Mouse (Mus musculus): ENCODE results near the gene Otub2.

Otub2 gene

GRCm38 (mm10) chr12:103371711-103372110 lies 16.8 kb upstream of the Otub2 start:
- DNase-seq (ENCODE audit: low read depth, low spot score), result peak; percentile 74

GRCm38 (mm10) chr12:103373530-103374236 lies 14.8 kb upstream of the Otub2 start:
- DNase-seq (ENCODE audit: low read depth, low spot score), result no peak

- no peak for DNase-seq (ENCODE audit: low read depth, low spot score)
These were observed 12.4 kb upstream of the Otub2 start for GRCm38 (mm10) chr12:103376124-103376523.

GRCm38 (mm10) chr12:103376774-103377173 lies 11.7 kb upstream of the Otub2 start:
- no peak for DNase-seq (ENCODE audit: low read depth, low spot score)

- DNase-seq (ENCODE audit: low read depth, low spot score), result no peak
These were observed 8.3 kb upstream of the Otub2 start for GRCm38 (mm10) chr12:103380226-103380625.

GRCm38 (mm10) chr12:103389348-103389727 lies 856 bp downstream of the Otub2 start:
- DNase-seq (ENCODE audit: low read depth, low spot score), result no peak

GRCm38 (mm10) chr12:103389982-103390381 lies 1.5 kb downstream of the Otub2 start:
- no peak for DNase-seq (ENCODE audit: low read depth, low spot score)

GRCm38 (mm10) chr12:103391098-103391497 lies 2.6 kb downstream of the Otub2 start:
- DNase-seq (ENCODE audit: low read depth, low spot score), result no peak

GRCm38 (mm10) chr12:103393528-103393927 lies 5.0 kb downstream of the Otub2 start:
- DNase-seq (ENCODE audit: low read depth, low spot score), result no peak

GRCm38 (mm10) chr12:103395486-103396275 lies 7.2 kb downstream of the Otub2 start:
- DNase-seq (ENCODE audit: low read depth, low spot score), result no peak

GRCm38 (mm10) chr12:103396751-103397150 lies 8.3 kb downstream of the Otub2 start:
- no peak for DNase-seq (ENCODE audit: low read depth, low spot score)

- DNase-seq (ENCODE audit: low read depth, low spot score), result no peak
These were observed 15.6 kb downstream of the Otub2 start for GRCm38 (mm10) chr12:103404131-103404530.

GRCm38 (mm10) chr12:103407720-103408119 lies 19.2 kb downstream of the Otub2 start, which contains the start of gene 9330161L09Rik:
9330161L09Rik (minus strand) TSS chr12:103407820.
- no peak for DNase-seq (ENCODE audit: low read depth, low spot score)

GRCm38 (mm10) chr12:103408144-103408543 lies 19.7 kb downstream of the Otub2 start:
- DNase-seq (ENCODE audit: low read depth, low spot score), result no peak

GRCm38 (mm10) chr12:103425016-103425728 lies 36.7 kb downstream of the Otub2 start:
- peak; percentile 66 for DNase-seq (ENCODE audit: low read depth, low spot score)

- DNase-seq (ENCODE audit: low read depth, low spot score), result peak; percentile 99
These were observed 37.4 kb downstream of the Otub2 start, which contains the start of gene Ddx24 for GRCm38 (mm10) chr12:103425729-103426470. Ddx24 (minus strand) TSS chr12:103425830.

- peak; percentile 33 for DNase-seq (ENCODE audit: low read depth, low spot score)
These were observed 38.2 kb downstream of the Otub2 start for GRCm38 (mm10) chr12:103426710-103427109.

- peak; percentile 30 for DNase-seq (ENCODE audit: low read depth, low spot score)
These were observed 44.9 kb downstream of the Otub2 start for GRCm38 (mm10) chr12:103433430-103433829.

GRCm38 (mm10) chr12:103433986-103434731 lies 45.7 kb downstream of the Otub2 start, which contains the start of gene Ifi27:
Ifi27 (plus strand) TSS chr12:103434211.
- DNase-seq (ENCODE audit: low read depth, low spot score), result peak; percentile 91

GRCm38 (mm10) chr12:103434861-103435260 lies 46.4 kb downstream of the Otub2 start:
- DNase-seq (ENCODE audit: low read depth, low spot score), result no peak

- DNase-seq (ENCODE audit: low read depth, low spot score), result no peak
These were observed 49.1 kb downstream of the Otub2 start for GRCm38 (mm10) chr12:103437601-103438000.

Measured in CD4-positive, CD25-positive, alpha-beta regulatory T cell, adult 2 months (primary cell).